In genomic region chr14:20201066-20201683, GRCm38 (mm10) we compare ENCODE assay signal across 30 mouse cellular contexts. TPM values are rescaled to one million over a fixed set of nuclear protein-coding genes. Genes with fewer than 3 reads are reported as not detected.
A peak's percentile ranks its signal among the peaks of the same experiment; 100 is the strongest.
DNase-seq lines count a peak whose midpoint lies in the region; ATAC-seq and TF ChIP-seq lines count a peak whose summit lies in the region.
"Had no signal": no experiment of that assay in that cellular context is flagged by ENCODE, and none has a peak within 500 bp of the region (broad histone marks: within the 10 kb centered on the region; RNA-seq: fewer than 3 reads in every experiment).

No protein-coding gene starts in this region.

- peaks cover 4% of the 10 kb centered on the region; the same call in 1 of the 2 replicates for H3K4me1 ChIP-seq in midbrain, embryonic 12.5 days
- no peaks in the 10 kb centered on the region for H3K4me1 ChIP-seq in hindbrain, embryonic 16.5 days (ENCODE audit: control insufficient read depth, insufficient read depth, low read depth, low read length)
- H3K4me1 ChIP-seq: heart, embryonic 13.5 days; hindbrain, embryonic 12.5 days; limb, embryonic 15.5 days; neural tube, embryonic 13.5 days; stomach, embryonic 15.5 days had no signal

- no peak for TF ChIP-seq CTCF in Patski (IDR thresholded peaks at IDR 0.05)

- H3K9ac ChIP-seq in midbrain, embryonic 12.5 days (replicated peaks): no peak overlapping the region
- H3K9ac ChIP-seq in hindbrain, embryonic 16.5 days (ENCODE audit: low read depth, low read length): no peak overlapping the region
- H3K9ac ChIP-seq: heart, embryonic 13.5 days; hindbrain, embryonic 12.5 days; limb, embryonic 15.5 days; liver, embryonic 14.5 days; lung, embryonic 14.5 days; neural tube, embryonic 13.5 days; stomach, embryonic 15.5 days had no signal

- no peaks in the 10 kb centered on the region for H3K36me3 ChIP-seq in midbrain, embryonic 12.5 days
- no peaks in the 10 kb centered on the region for H3K36me3 ChIP-seq in hindbrain, embryonic 16.5 days (ENCODE audit: control insufficient read depth, insufficient read depth, low read length)
- H3K36me3 ChIP-seq: heart, embryonic 13.5 days; hindbrain, embryonic 12.5 days; limb, embryonic 15.5 days; neural tube, embryonic 13.5 days; stomach, embryonic 15.5 days had no signal

- DNase-seq in 3134 (ENCODE audit: extremely low read depth, insufficient read length, low spot score) (peak; percentile 50), 3T3-L1 (ENCODE audit: low read depth, low spot score) (peak; percentile 57), Patski (ENCODE audit: low read depth, low spot score) (no peak)
- DNase-seq in lung, postnatal 4 days: no peak
- DNase-seq in left cerebral cortex, adult 18-20 months (ENCODE audit: low spot score in 2 of 2): no peak
- no peak for DNase-seq in right cerebral cortex, postnatal 36 days (ENCODE audit: low spot score in 2 of 2)
- DNase-seq: cerebellum, adult 2 months; cerebellum, postnatal 36 days; embryo, embryonic 11 days; gastrocnemius, postnatal 25 days; heart, adult 18-20 months; heart, postnatal 14 days; kidney, adult 18-20 months; left cerebral cortex, postnatal 4 days; lung, embryonic 14.5 days; retina, postnatal 1 day; right cerebral cortex, postnatal 25 days; thymus, postnatal 25 days had no signal

- CTCF ChIA-PET in Patski (lab: Charles Lee): interaction anchor here (1.0 to 1.4 kb wide), 3 partner anchors 9 to 82 kb away, joined by 3 to 4 read pairs (median 3); no protein-coding TSS in a partner anchor

- ATAC-seq in Patski: peak; percentile 60
- peak; percentile 63; the same call in 1 of the 2 replicates for ATAC-seq in midbrain, embryonic 12.5 days (ENCODE audit: low FRiP score, low read depth)
- no peak for ATAC-seq in hindbrain, embryonic 16.5 days
- ATAC-seq: CD4-positive, CD25-positive, alpha-beta regulatory T cell, adult 4 months; forebrain, embryonic 14.5 days; inflammation-experienced regulatory T-cells, adult 6 months had no signal

- in situ Hi-C loops in Patski (cut with MboI; ENCODE audit: low pct_unique_long_range_greater_than_20kb): no loop called here

- POLR2A ChIA-PET in Patski (lab: Charles Lee): no interaction called here

- H3K27me3 ChIP-seq in Patski: no peaks in the 10 kb centered on the region
- peaks cover 10% of the 10 kb centered on the region for H3K27me3 ChIP-seq in midbrain, embryonic 12.5 days
- no peaks in the 10 kb centered on the region for H3K27me3 ChIP-seq in hindbrain, embryonic 16.5 days (replicated peaks; ENCODE audit: control insufficient read depth, insufficient read depth, low read length)
- H3K27me3 ChIP-seq: heart, embryonic 13.5 days; hindbrain, embryonic 12.5 days; limb, embryonic 15.5 days; neural tube, embryonic 13.5 days; stomach, embryonic 15.5 days had no signal

- H3K4me3 ChIP-seq in midbrain, embryonic 12.5 days: no peak overlapping the region
- no peak overlapping the region for H3K4me3 ChIP-seq in hindbrain, embryonic 16.5 days (ENCODE audit: low read length)
- H3K4me3 ChIP-seq: heart, embryonic 13.5 days; hindbrain, embryonic 12.5 days; limb, embryonic 15.5 days; megakaryocyte, embryonic 14.5 days; neural tube, embryonic 13.5 days; stomach, embryonic 15.5 days had no signal

- 43% methylated on average over 8 of the region's 8 CpGs for WGBS in midbrain, embryonic 12.5 days
- WGBS in hindbrain, embryonic 16.5 days: 52% methylated on average over 8 of the region's 8 CpGs

- no peak overlapping the region for H3K27ac ChIP-seq in midbrain, embryonic 12.5 days (replicated peaks)
- no peak overlapping the region for H3K27ac ChIP-seq in hindbrain, embryonic 16.5 days (ENCODE audit: low read depth, low read length)
- H3K27ac ChIP-seq: heart, embryonic 13.5 days; hindbrain, embryonic 12.5 days; limb, embryonic 15.5 days; liver, embryonic 14.5 days; neural tube, embryonic 13.5 days; stomach, embryonic 15.5 days had no signal

- no peaks in the 10 kb centered on the region for H3K9me3 ChIP-seq in midbrain, embryonic 12.5 days
- no peaks in the 10 kb centered on the region for H3K9me3 ChIP-seq in hindbrain, embryonic 16.5 days (ENCODE audit: control insufficient read depth, low read length)
- H3K9me3 ChIP-seq: heart, embryonic 13.5 days; hindbrain, embryonic 12.5 days; limb, embryonic 15.5 days; megakaryocyte, embryonic 14.5 days; neural tube, embryonic 13.5 days; stomach, embryonic 15.5 days had no signal

- no peak overlapping the region for H3K4me2 ChIP-seq in midbrain, embryonic 12.5 days (replicated peaks)
- H3K4me2 ChIP-seq in hindbrain, embryonic 16.5 days (ENCODE audit: low read length): no peak overlapping the region
- H3K4me2 ChIP-seq: heart, embryonic 13.5 days; hindbrain, embryonic 12.5 days; limb, embryonic 15.5 days; lung, embryonic 14.5 days; neural tube, embryonic 13.5 days; stomach, embryonic 15.5 days had no signal

RNA-seq across cellular contexts. Expression of gene Kcnk5, which starts 19.6 kb away (rescaled TPM):
- 2.2 TPM for polyA plus RNA-seq in Patski (2021)
- 6.7 and 7.4 TPM in 2 replicates for polyA plus RNA-seq in midbrain, embryonic 12.5 days (2016; fragmentation: Nextera tagmentation; extraction: Ambion mirVana)
- under 1 TPM; 0.21 to 0.37 TPM for total RNA-seq in left cerebral cortex, adult 18-20 months (2021)
- 1.4 and 1.7 TPM in 2 replicates for polyA plus RNA-seq in hindbrain, embryonic 16.5 days (2015; fragmentation: Nextera tagmentation; extraction: Ambion mirVana)

Comparison
In these comparisons a context has a peak if more than half of its experiments do, and no peak if none do; other contexts are left out.
1. DNase-seq: peak in 3134 (single experiment) and 3T3-L1 (single experiment); none in Patski (single experiment), lung, postnatal 4 days (0 of 2), left cerebral cortex, adult 18-20 months (0 of 2) and right cerebral cortex, postnatal 36 days (0 of 2).